Comparison of ENCODE assay signal across 41 mouse cellular contexts in genomic region chr14:32572519-32572918, GRCm38 (mm10). TPM values are rescaled to one million over a fixed set of nuclear protein-coding genes. Genes with fewer than 3 reads are reported as not detected.
DNase-seq lines count a peak whose midpoint lies in the region; ATAC-seq and TF ChIP-seq lines count a peak whose summit lies in the region.
"Had no signal": no experiment of that assay in that cellular context is flagged by ENCODE, and none has a peak within 500 bp of the region (broad histone marks: within the 10 kb centered on the region; RNA-seq: fewer than 3 reads in every experiment).

No protein-coding gene starts in this region.

- no peak overlapping the region for H3K4me3 ChIP-seq in cerebellum, adult 2 months (replicated peaks; ENCODE audit: insufficient read depth, low read depth, low read length)
- no peak overlapping the region for H3K4me3 ChIP-seq in hindbrain, postnatal 0 days (ENCODE audit: low read length)
- no peak overlapping the region for H3K4me3 ChIP-seq in hindbrain, embryonic 14.5 days (replicated peaks; ENCODE audit: low read length)
- H3K4me3 ChIP-seq in left cerebral cortex, adult 2 months = no peak overlapping the region
- H3K4me3 ChIP-seq: embryonic facial prominence, embryonic 13.5 days; forebrain, embryonic 10.5 days; heart, embryonic 13.5 days; limb, embryonic 13.5 days; liver, embryonic 12.5 days; megakaryocyte, embryonic 14.5 days; midbrain, embryonic 13.5 days had no signal

- peak; percentile 26; the same call in 1 of the 2 replicates for TF ChIP-seq CTCF in cerebellum, adult 2 months (IDR thresholded peaks at IDR 0.05; ENCODE audit: borderline replicate concordance, insufficient read depth, low read depth, low read length)
- peak; percentile 49 for TF ChIP-seq CTCF in hindbrain, postnatal 0 days (IDR thresholded peaks at IDR 0.05; ENCODE audit: low read depth)
- TF ChIP-seq CTCF in left cerebral cortex, adult 2 months (IDR thresholded peaks at IDR 0.05) = peak; percentile 40

- peaks cover 41% of the 10 kb centered on the region for H3K36me3 ChIP-seq in hindbrain, postnatal 0 days (ENCODE audit: insufficient read depth, low read length)
- H3K36me3 ChIP-seq in hindbrain, embryonic 14.5 days (replicated peaks; ENCODE audit: control insufficient read depth, insufficient read depth) = peaks cover 79% of the 10 kb centered on the region

- no peaks in the 10 kb centered on the region for H3K4me1 ChIP-seq in cerebellum, adult 2 months (ENCODE audit: control insufficient read depth, insufficient read depth, low read length)
- H3K4me1 ChIP-seq in hindbrain, postnatal 0 days (ENCODE audit: insufficient read depth, low read length) = no peaks in the 10 kb centered on the region
- H3K4me1 ChIP-seq in hindbrain, embryonic 14.5 days (replicated peaks; ENCODE audit: control insufficient read depth, insufficient read depth, low read length) = no peaks in the 10 kb centered on the region
- H3K4me1 ChIP-seq: embryonic facial prominence, embryonic 13.5 days; forebrain, embryonic 10.5 days; heart, embryonic 13.5 days; limb, embryonic 13.5 days; liver, embryonic 12.5 days; midbrain, embryonic 13.5 days had no signal

- 48% methylated on average over 8 of the region's 8 CpGs for WGBS in cerebellum, adult 2 months
- 51% methylated on average over 8 of the region's 8 CpGs for WGBS in hindbrain, postnatal 0 days
- WGBS in hindbrain, embryonic 14.5 days = 56% methylated on average over 8 of the region's 8 CpGs

- no peak overlapping the region for H3K4me2 ChIP-seq in hindbrain, postnatal 0 days (ENCODE audit: low read depth, low read length)
- no peak overlapping the region for H3K4me2 ChIP-seq in hindbrain, embryonic 14.5 days (replicated peaks)
- H3K4me2 ChIP-seq: embryonic facial prominence, embryonic 13.5 days; heart, embryonic 13.5 days; limb, embryonic 13.5 days; liver, embryonic 12.5 days; midbrain, embryonic 13.5 days had no signal

- no peak overlapping the region for H3K9ac ChIP-seq in hindbrain, postnatal 0 days (replicated peaks; ENCODE audit: low read length)
- no peak overlapping the region for H3K9ac ChIP-seq in hindbrain, embryonic 14.5 days
- H3K9ac ChIP-seq: embryonic facial prominence, embryonic 13.5 days; heart, embryonic 13.5 days; limb, embryonic 13.5 days; liver, embryonic 12.5 days; midbrain, embryonic 13.5 days had no signal

- no peak overlapping the region for H3K27ac ChIP-seq in cerebellum, adult 2 months (ENCODE audit: insufficient read depth, low read length)
- H3K27ac ChIP-seq in hindbrain, postnatal 0 days = no peak overlapping the region
- H3K27ac ChIP-seq in hindbrain, embryonic 14.5 days = no peak overlapping the region
- H3K27ac ChIP-seq in left cerebral cortex, adult 2 months = no peak overlapping the region
- H3K27ac ChIP-seq: embryonic facial prominence, embryonic 13.5 days; forebrain, embryonic 10.5 days; heart, embryonic 13.5 days; limb, embryonic 13.5 days; liver, embryonic 12.5 days; midbrain, embryonic 13.5 days had no signal

- no peaks in the 10 kb centered on the region for H3K9me3 ChIP-seq in hindbrain, postnatal 0 days (ENCODE audit: low read length)
- H3K9me3 ChIP-seq in hindbrain, embryonic 14.5 days (ENCODE audit: control insufficient read depth, low read length) = no peaks in the 10 kb centered on the region
- H3K9me3 ChIP-seq: embryonic facial prominence, embryonic 13.5 days; forebrain, embryonic 10.5 days; heart, embryonic 13.5 days; limb, embryonic 13.5 days; liver, embryonic 12.5 days; megakaryocyte, embryonic 14.5 days; midbrain, embryonic 13.5 days had no signal

- ATAC-seq in hindbrain, postnatal 0 days = no peak
- no peak for ATAC-seq in hindbrain, embryonic 14.5 days (ENCODE audit: low FRiP score)
- ATAC-seq: activated CD4-positive, CD25-positive, alpha-beta regulatory T cell, adult 4 months; forebrain, embryonic 16.5 days; liver, embryonic 12.5 days; lung, postnatal 0 days; midbrain, embryonic 13.5 days had no signal

- H3K27me3 ChIP-seq in cerebellum, adult 2 months (ENCODE audit: control insufficient read depth, insufficient read depth, low read length) = no peaks in the 10 kb centered on the region
- no peaks in the 10 kb centered on the region for H3K27me3 ChIP-seq in hindbrain, postnatal 0 days (ENCODE audit: insufficient read depth, low read length)
- no peaks in the 10 kb centered on the region for H3K27me3 ChIP-seq in hindbrain, embryonic 14.5 days (ENCODE audit: control insufficient read depth, insufficient read depth, low read length)
- H3K27me3 ChIP-seq: CH12.LX; embryonic facial prominence, embryonic 13.5 days; heart, embryonic 13.5 days; limb, embryonic 13.5 days; liver, embryonic 12.5 days; megakaryocyte, embryonic 14.5 days; midbrain, embryonic 13.5 days had no signal

- no peak for DNase-seq in cerebellum, adult 2 months
- no peak for DNase-seq in cerebellum, postnatal 4 days (ENCODE audit: low spot score in 2 of 2)
- DNase-seq in hindbrain, postnatal 0 days (ENCODE audit: low spot score) = no peak
- DNase-seq in hindbrain, embryonic 14.5 days (ENCODE audit: low spot score) = no peak
- DNase-seq in left cerebral cortex, adult 2 months (ENCODE audit: extremely low spot score in 1 of 2, low spot score in 2 of 2) = no peak
- no peak for DNase-seq in left cerebral cortex, adult 11 months (ENCODE audit: low spot score)
- peak; percentile 30 for DNase-seq in brain, adult 2 months (ENCODE audit: low read depth, low spot score)
- no peak for DNase-seq in spleen, postnatal 4 days (ENCODE audit: low spot score in 2 of 2)
- DNase-seq: adrenal gland, adult 2 months; adrenal gland, postnatal 36 days; cerebellum, adult 9-10 months; cerebellum, postnatal 36 days; gastrocnemius, postnatal 36 days; kidney, adult 11 months; kidney, postnatal 10 days; layer of hippocampus, adult 9-11 months; lung, adult 18-20 months; lung, postnatal 4 days; right cerebral cortex, postnatal 4 days; thymus, postnatal 4 days had no signal

- intact Hi-C loops in left cerebral cortex, adult 2 months (cut with DNase I) = no loop called here

- no peak for TF ChIP-seq POLR2A in cerebellum, adult 2 months (IDR thresholded peaks at IDR 0.05; ENCODE audit: borderline replicate concordance, insufficient read depth, low read length)

RNA-seq across cellular contexts. Expression of gene Prrxl1, which starts 26.7 kb away (rescaled TPM):
- polyA plus RNA-seq in cerebellum, adult 2 months (2012; rRNA removed) = 1.2 and 1.5 TPM in 2 replicates
- 17.8 and 24.2 TPM in 2 replicates for total RNA-seq in hindbrain, postnatal 0 days (2014; rRNA removed)
- 24.1 and 28.0 TPM in 2 replicates for polyA plus RNA-seq in hindbrain, postnatal 0 days (2015; fragmentation: Nextera tagmentation; extraction: Ambion mirVana)
- 56.5 and 63.2 TPM in 2 replicates for polyA plus RNA-seq in hindbrain, embryonic 14.5 days (2014; fragmentation: Nextera tagmentation; extraction: Ambion mirVana)
- total RNA-seq in left cerebral cortex, adult 2 months (2021) = not detected
- total RNA-seq: CH12.LX; gastrocnemius, postnatal 36 days; heart, adult 8-10 months; heart, postnatal 10 days; hematopoietic stem cell, adult 5-6 weeks; left cerebral cortex, postnatal 36 days; neutrophil, adult 5-6 weeks had no signal
- polyA plus RNA-seq: activated CD4-positive, CD25-positive, alpha-beta regulatory T cell, adult 4 months; C2C12; forebrain, embryonic 10.5 days; forebrain, embryonic 16.5 days; large intestine, adult 2 months; liver, embryonic 12.5 days; spleen, adult 2 months; testis, adult 2 months; thymus, postnatal 0 days had no signal

RNA-seq across cellular contexts. Expression of gene Ercc6, which starts 59.2 kb away (rescaled TPM):
- polyA plus RNA-seq in cerebellum, adult 2 months (2012; rRNA removed) = 8.8 and 9.7 TPM in 2 replicates
- 10.3 and 12.2 TPM in 2 replicates for total RNA-seq in hindbrain, postnatal 0 days (2014; rRNA removed)
- polyA plus RNA-seq in hindbrain, postnatal 0 days (2015; fragmentation: Nextera tagmentation; extraction: Ambion mirVana) = 18.3 and 18.8 TPM in 2 replicates
- 22.1 and 24.4 TPM in 2 replicates for polyA plus RNA-seq in hindbrain, embryonic 14.5 days (2014; fragmentation: Nextera tagmentation; extraction: Ambion mirVana)
- 10 to 100 TPM; 21.5 to 23.3 TPM for total RNA-seq in left cerebral cortex, adult 2 months (2021)

Comparison
In these comparisons a context has a peak if more than half of its experiments do, and no peak if none do; other contexts are left out.
1. RNA of gene Prrxl1, which starts 26.7 kb away (polyA plus RNA-seq): 56.5 to 63.2 TPM in hindbrain, embryonic 14.5 days and 24.1 to 28.0 TPM in hindbrain, postnatal 0 days; 1.2 to 1.5 TPM in cerebellum, adult 2 months; every median in the first group is over 10 times any median in the second.
2. Peak in every context shown above with its lines, with median percentiles within 50 percentile points of each other: CTCF ChIP-seq.